Mouse (Mus musculus): ENCODE results near the gene 2310011J03Rik. TPM values are rescaled to one million over a fixed set of nuclear protein-coding genes. Genes with fewer than 3 reads are reported as not detected.

2310011J03Rik gene
- polyA plus RNA-seq, 1 experiment from 2014 or later: 23.8 TPM

GRCm38 (mm10) chr10:80344131-80344661 lies 23.9 kb upstream of the 2310011J03Rik start:
- peaks cover 10% of the 10 kb centered on the region; the same call in 1 of the 2 replicates for H3K4me1 ChIP-seq (ENCODE audit: control insufficient read depth, insufficient read depth, low read length)
- 40% methylated on average over 9 of the region's 9 CpGs for WGBS

GRCm38 (mm10) chr10:80343425-80343895 lies 23.1 kb upstream of the 2310011J03Rik start:
- Histone ChIP-seq H3K4me3 (ENCODE audit: low read depth, low read length) (peak overlapping the region; percentile 25; the same call in 1 of the 2 replicates), H3K27ac (ENCODE audit: low read depth, low read length) (no peak overlapping the region), H3K9ac (replicated peaks; ENCODE audit: low read depth, low read length) (no peak overlapping the region), H3K4me2 (ENCODE audit: low read depth, low read length) (peak overlapping the region; percentile 40), H3K4me1 (ENCODE audit: control insufficient read depth, insufficient read depth, low read length) (peaks cover 10% of the 10 kb centered on the region; the same call in 1 of the 2 replicates), H3K9me3 (ENCODE audit: control insufficient read depth, low read length) (no peaks in the 10 kb centered on the region), H3K27me3 (ENCODE audit: control insufficient read depth, insufficient read depth, low read length) (peaks cover 63% of the 10 kb centered on the region), H3K36me3 (ENCODE audit: control insufficient read depth, insufficient read depth, low read length) (no peaks in the 10 kb centered on the region; the same call in 1 of the 2 replicates)
- WGBS: 23% methylated on average over 13 of the region's 13 CpGs
- ATAC-seq (ENCODE audit: low read depth): peak; percentile 13; the same call in 1 of the 2 replicates

More at GRCm38 (mm10) chr10:80344131-80344661, 23.9 kb upstream of the 2310011J03Rik start:
- H3K9ac ChIP-seq (replicated peaks; ENCODE audit: low read depth, low read length): no peak overlapping the region
- H3K4me2 ChIP-seq (ENCODE audit: low read depth, low read length): no peak overlapping the region
- H3K9me3 ChIP-seq (ENCODE audit: control insufficient read depth, low read length): no peaks in the 10 kb centered on the region
- no peak overlapping the region for H3K27ac ChIP-seq (ENCODE audit: low read depth, low read length)
- no peaks in the 10 kb centered on the region; the same call in 1 of the 2 replicates for H3K36me3 ChIP-seq (ENCODE audit: control insufficient read depth, insufficient read depth, low read length)
- no peak for ATAC-seq (ENCODE audit: low read depth)
- H3K27me3 ChIP-seq (ENCODE audit: control insufficient read depth, insufficient read depth, low read length): peaks cover 69% of the 10 kb centered on the region
- H3K4me3 ChIP-seq (ENCODE audit: low read depth, low read length): no peak overlapping the region

- no peaks in the 10 kb centered on the region; the same call in 1 of the 2 replicates for H3K36me3 ChIP-seq (ENCODE audit: control insufficient read depth, insufficient read depth, low read length)
- H3K9ac ChIP-seq (replicated peaks; ENCODE audit: low read depth, low read length): no peak overlapping the region
- no peak overlapping the region for H3K27ac ChIP-seq (ENCODE audit: low read depth, low read length)
- peak overlapping the region; percentile 25; the same call in 1 of the 2 replicates for H3K4me3 ChIP-seq (ENCODE audit: low read depth, low read length)
- no peaks in the 10 kb centered on the region for H3K9me3 ChIP-seq (ENCODE audit: control insufficient read depth, low read length)
- peaks cover 57% of the 10 kb centered on the region for H3K27me3 ChIP-seq (ENCODE audit: control insufficient read depth, insufficient read depth, low read length)
- H3K4me2 ChIP-seq (ENCODE audit: low read depth, low read length): peak overlapping the region; percentile 40
- under 1% methylated on average over 33 of the region's 33 CpGs for WGBS
- peaks cover 10% of the 10 kb centered on the region; the same call in 1 of the 2 replicates for H3K4me1 ChIP-seq (ENCODE audit: control insufficient read depth, insufficient read depth, low read length)
- ATAC-seq (ENCODE audit: low read depth): peak; percentile 52
These were observed 22.6 kb upstream of the 2310011J03Rik start for GRCm38 (mm10) chr10:80342749-80343424.

GRCm38 (mm10) chr10:80342305-80342748 lies 22.0 kb upstream of the 2310011J03Rik start:
- Histone ChIP-seq H3K9ac (replicated peaks; ENCODE audit: low read depth, low read length) (no peak overlapping the region), H3K4me3 (ENCODE audit: low read depth, low read length) (peak overlapping the region; percentile 25; the same call in 1 of the 2 replicates), H3K27ac (ENCODE audit: low read depth, low read length) (no peak overlapping the region), H3K27me3 (ENCODE audit: control insufficient read depth, insufficient read depth, low read length) (peaks cover 52% of the 10 kb centered on the region), H3K4me2 (ENCODE audit: low read depth, low read length) (peak overlapping the region; percentile 40; the same call in 1 of the 2 replicates), H3K9me3 (ENCODE audit: control insufficient read depth, low read length) (no peaks in the 10 kb centered on the region), H3K4me1 (ENCODE audit: control insufficient read depth, insufficient read depth, low read length) (peaks cover 10% of the 10 kb centered on the region; the same call in 1 of the 2 replicates), H3K36me3 (ENCODE audit: control insufficient read depth, insufficient read depth, low read length) (no peaks in the 10 kb centered on the region; the same call in 1 of the 2 replicates)
- WGBS: 1% methylated on average over 26 of the region's 26 CpGs
- ATAC-seq (ENCODE audit: low read depth): peak; percentile 45; the same call in 1 of the 2 replicates

GRCm38 (mm10) chr10:80341491-80342304 lies 21.4 kb upstream of the 2310011J03Rik start:
- no peaks in the 10 kb centered on the region; the same call in 1 of the 2 replicates for H3K36me3 ChIP-seq (ENCODE audit: control insufficient read depth, insufficient read depth, low read length)
- WGBS: 1% methylated on average over 47 of the region's 47 CpGs
- no peak overlapping the region for H3K27ac ChIP-seq (ENCODE audit: low read depth, low read length)
- H3K4me1 ChIP-seq (ENCODE audit: control insufficient read depth, insufficient read depth, low read length): peaks cover 10% of the 10 kb centered on the region; the same call in 1 of the 2 replicates
- peak overlapping the region; percentile 40; the same call in 1 of the 2 replicates for H3K4me2 ChIP-seq (ENCODE audit: low read depth, low read length)
- H3K9me3 ChIP-seq (ENCODE audit: control insufficient read depth, low read length): no peaks in the 10 kb centered on the region
- ATAC-seq (ENCODE audit: low read depth): 0 out of 2 replicates have a peak, but pooled peaks have one; percentile 4
- H3K27me3 ChIP-seq (ENCODE audit: control insufficient read depth, insufficient read depth, low read length): peaks cover 49% of the 10 kb centered on the region
- no peak overlapping the region; the same call in 1 of the 2 replicates for H3K4me3 ChIP-seq (ENCODE audit: low read depth, low read length)
- H3K9ac ChIP-seq (replicated peaks; ENCODE audit: low read depth, low read length): no peak overlapping the region

- Histone ChIP-seq H3K36me3 (ENCODE audit: control insufficient read depth, insufficient read depth, low read length) (no peaks in the 10 kb centered on the region; the same call in 1 of the 2 replicates), H3K27me3 (ENCODE audit: control insufficient read depth, insufficient read depth, low read length) (peaks cover 47% of the 10 kb centered on the region), H3K4me3 (ENCODE audit: low read depth, low read length) (no peak overlapping the region), H3K9me3 (ENCODE audit: control insufficient read depth, low read length) (no peaks in the 10 kb centered on the region), H3K9ac (replicated peaks; ENCODE audit: low read depth, low read length) (no peak overlapping the region), H3K4me2 (ENCODE audit: low read depth, low read length) (no peak overlapping the region), H3K27ac (ENCODE audit: low read depth, low read length) (no peak overlapping the region), H3K4me1 (ENCODE audit: control insufficient read depth, insufficient read depth, low read length) (peaks cover 10% of the 10 kb centered on the region; the same call in 1 of the 2 replicates)
- ATAC-seq (ENCODE audit: low read depth): no peak
- 11% methylated on average over 21 of the region's 21 CpGs for WGBS
These were observed 20.7 kb upstream of the 2310011J03Rik start for GRCm38 (mm10) chr10:80341026-80341425.

GRCm38 (mm10) chr10:80339941-80340750 lies 19.8 kb upstream of the 2310011J03Rik start:
- Histone ChIP-seq H3K4me3 (ENCODE audit: low read depth, low read length) (no peak overlapping the region), H3K4me1 (ENCODE audit: control insufficient read depth, insufficient read depth, low read length) (peaks cover 10% of the 10 kb centered on the region; the same call in 1 of the 2 replicates), H3K9me3 (ENCODE audit: control insufficient read depth, low read length) (no peaks in the 10 kb centered on the region), H3K4me2 (ENCODE audit: low read depth, low read length) (no peak overlapping the region; the same call in 1 of the 2 replicates), H3K27me3 (ENCODE audit: control insufficient read depth, insufficient read depth, low read length) (peaks cover 44% of the 10 kb centered on the region), H3K27ac (ENCODE audit: low read depth, low read length) (no peak overlapping the region), H3K36me3 (ENCODE audit: control insufficient read depth, insufficient read depth, low read length) (no peaks in the 10 kb centered on the region; the same call in 1 of the 2 replicates), H3K9ac (replicated peaks; ENCODE audit: low read depth, low read length) (no peak overlapping the region)
- no peak for ATAC-seq (ENCODE audit: low read depth)
- 20% methylated on average over 19 of the region's 19 CpGs for WGBS

GRCm38 (mm10) chr10:80336263-80336662 lies 15.9 kb upstream of the 2310011J03Rik start:
- Histone ChIP-seq H3K27ac (ENCODE audit: low read depth, low read length) (no peak overlapping the region), H3K9me3 (ENCODE audit: control insufficient read depth, low read length) (no peaks in the 10 kb centered on the region), H3K27me3 (ENCODE audit: control insufficient read depth, insufficient read depth, low read length) (peaks cover 12% of the 10 kb centered on the region), H3K9ac (replicated peaks; ENCODE audit: low read depth, low read length) (no peak overlapping the region), H3K4me3 (ENCODE audit: low read depth, low read length) (no peak overlapping the region), H3K36me3 (ENCODE audit: control insufficient read depth, insufficient read depth, low read length) (no peaks in the 10 kb centered on the region), H3K4me2 (ENCODE audit: low read depth, low read length) (no peak overlapping the region), H3K4me1 (ENCODE audit: control insufficient read depth, insufficient read depth, low read length) (peaks cover 3% of the 10 kb centered on the region; the same call in 1 of the 2 replicates)
- 90% methylated on average over 12 of the region's 12 CpGs for WGBS
- no peak for ATAC-seq (ENCODE audit: low read depth)
